Mouse (Mus musculus): ENCODE measurements around the gene Wfdc6a. TPM values are rescaled to one million over a fixed set of nuclear protein-coding genes. Genes with fewer than 3 reads are reported as not detected.

Wfdc6a gene
- polyA plus RNA-seq (2012; fragmentation: generic; extraction: Trizol): not detected

GRCm38 (mm10) chr2:164585025-164585725 is at the start of gene Wfdc6a:
TSS of gene Wfdc6a (minus strand) at chr2:164585447.

GRCm38 (mm10) chr2:164613471-164613870 is 28.2 kb upstream of the Wfdc6a start, which contains the start of the genes Wfdc6b and Wfdc8:
TSS of gene Wfdc6b (plus strand) at chr2:164613522.
TSS of gene Wfdc8 (minus strand) at chr2:164613626.

GRCm38 (mm10) chr2:164593494-164593893 is 8.2 kb upstream of the Wfdc6a start, which contains the start of gene Eppin:
TSS of gene Eppin (minus strand) at chr2:164593594.

GRCm38 (mm10) chr2:164573359-164573758 is 11.9 kb downstream of the Wfdc6a start, which contains the start of gene Spint3:
TSS of gene Spint3 (minus strand) at chr2:164573459.

GRCm38 (mm10) chr2:164562391-164563188 is 22.7 kb downstream of the Wfdc6a start, which contains the start of gene Wfdc2:
TSS of gene Wfdc2 (plus strand) at chr2:164562413.

Other genes with a start within 250 kb of the Wfdc6a start
- gene Slpi, start 196.4 kb downstream of the Wfdc6a start, polyA plus RNA-seq (2012; fragmentation: generic; extraction: Trizol): 1 to 10 TPM; 5.8 to 9.0 TPM
- under 1 TPM in 1 of 2 experiments, not detected in 1; 0.02 TPM for gene Rbpjl, start 182.3 kb downstream of the Wfdc6a start, polyA plus RNA-seq (2012; fragmentation: generic; extraction: Trizol)
- 1 to 10 TPM in 1 of 2 experiments, under 1 TPM in 1; 0.02 to 1.3 TPM for gene Matn4, start 180.3 kb downstream of the Wfdc6a start, polyA plus RNA-seq (2012; fragmentation: generic; extraction: Trizol)
- 100 to 1,000 TPM in 1 of 2 experiments, 10 to 100 TPM in 1; 15.9 to 107 TPM for gene Sdc4, start 141.6 kb downstream of the Wfdc6a start, polyA plus RNA-seq (2012; fragmentation: generic; extraction: Trizol)
- gene Sys1, start 128.5 kb downstream of the Wfdc6a start, polyA plus RNA-seq (2012; fragmentation: generic; extraction: Trizol): 10 to 100 TPM; 54.4 to 73.3 TPM
- gene Gm20458, start 124.5 kb downstream of the Wfdc6a start, polyA plus RNA-seq (2012; fragmentation: generic; extraction: Trizol): 10 to 100 TPM; 15.0 to 18.1 TPM
- not detected for gene Trp53tg5, start 111.7 kb downstream of the Wfdc6a start, polyA plus RNA-seq (2012; fragmentation: generic; extraction: Trizol)
- gene Dbndd2, start 99.3 kb downstream of the Wfdc6a start, polyA plus RNA-seq (2012; fragmentation: generic; extraction: Trizol): 1 to 10 TPM; 6.0 to 8.9 TPM
- gene Pigt, start 87.9 kb downstream of the Wfdc6a start, polyA plus RNA-seq (2012; fragmentation: generic; extraction: Trizol): 100 to 1,000 TPM in 1 of 2 experiments, 10 to 100 TPM in 1; 77.8 to 142 TPM
- not detected for gene Wfdc2, start 23.0 kb downstream of the Wfdc6a start, polyA plus RNA-seq (2012; fragmentation: generic; extraction: Trizol)
- not detected for gene Spint3, start 12.0 kb downstream of the Wfdc6a start, polyA plus RNA-seq (2012; fragmentation: generic; extraction: Trizol)
- gene Eppin, start 8.1 kb upstream of the Wfdc6a start, polyA plus RNA-seq (2012; fragmentation: generic; extraction: Trizol): not detected
- gene Wfdc6b, start 28.1 kb upstream of the Wfdc6a start, polyA plus RNA-seq (2012; fragmentation: generic; extraction: Trizol): not detected
- gene Wfdc8, start 28.2 kb upstream of the Wfdc6a start, polyA plus RNA-seq (2012; fragmentation: generic; extraction: Trizol): not detected
- not detected for gene Wfdc16, start 53.3 kb upstream of the Wfdc6a start, polyA plus RNA-seq (2012; fragmentation: generic; extraction: Trizol)
- gene Wfdc10, start 70.6 kb upstream of the Wfdc6a start, polyA plus RNA-seq (2012; fragmentation: generic; extraction: Trizol): not detected
- not detected for gene Wfdc9, start 71.1 kb upstream of the Wfdc6a start, polyA plus RNA-seq (2012; fragmentation: generic; extraction: Trizol)
- gene Wfdc11, start 88.6 kb upstream of the Wfdc6a start, polyA plus RNA-seq (2012; fragmentation: generic; extraction: Trizol): not detected
- gene Wfdc13, start 99.7 kb upstream of the Wfdc6a start, polyA plus RNA-seq (2012; fragmentation: generic; extraction: Trizol): under 1 TPM in 1 of 2 experiments, not detected in 1; 0.04 TPM
- gene Spint4, start 113.1 kb upstream of the Wfdc6a start, polyA plus RNA-seq (2012; fragmentation: generic; extraction: Trizol): not detected
- gene Spint5, start 129.9 kb upstream of the Wfdc6a start, polyA plus RNA-seq (2012; fragmentation: generic; extraction: Trizol): not detected
- gene Wfdc3, start 160.5 kb upstream of the Wfdc6a start, polyA plus RNA-seq (2012; fragmentation: generic; extraction: Trizol): 1 to 10 TPM in 1 of 2 experiments, under 1 TPM in 1; 0.27 to 1.1 TPM
- gene Dnttip1, start 160.5 kb upstream of the Wfdc6a start, polyA plus RNA-seq (2012; fragmentation: generic; extraction: Trizol): 10 to 100 TPM; 55.3 to 58.9 TPM
- 100 to 1,000 TPM; 116 to 219 TPM for gene Ube2c, start 184.5 kb upstream of the Wfdc6a start, polyA plus RNA-seq (2012; fragmentation: generic; extraction: Trizol)
- under 1 TPM in 1 of 2 experiments, not detected in 1; 0.19 TPM for gene Tnnc2, start 194.5 kb upstream of the Wfdc6a start, polyA plus RNA-seq (2012; fragmentation: generic; extraction: Trizol)
- 10 to 100 TPM; 29.7 to 50.1 TPM for gene Snx21, start 200.4 kb upstream of the Wfdc6a start, polyA plus RNA-seq (2012; fragmentation: generic; extraction: Trizol)
- 10 to 100 TPM; 10.7 to 19.9 TPM for gene Acot8, start 219.4 kb upstream of the Wfdc6a start, polyA plus RNA-seq (2012; fragmentation: generic; extraction: Trizol)
- gene Zswim3, start 219.7 kb upstream of the Wfdc6a start, polyA plus RNA-seq (2012; fragmentation: generic; extraction: Trizol): 1 to 10 TPM; 2.1 to 4.9 TPM
- gene Zswim1, start 237.2 kb upstream of the Wfdc6a start, polyA plus RNA-seq (2012; fragmentation: generic; extraction: Trizol): 10 to 100 TPM in 1 of 2 experiments, 1 to 10 TPM in 1; 9.1 to 10.1 TPM
- under 1 TPM in 1 of 2 experiments, not detected in 1; 0.26 TPM for gene Spata25, start 243.1 kb upstream of the Wfdc6a start, polyA plus RNA-seq (2012; fragmentation: generic; extraction: Trizol)
- 100 to 1,000 TPM in 1 of 2 experiments, 10 to 100 TPM in 1; 94.4 to 205 TPM for gene Ctsa, start 247.4 kb upstream of the Wfdc6a start, polyA plus RNA-seq (2012; fragmentation: generic; extraction: Trizol)
- 1 to 10 TPM; 2.4 to 6.6 TPM for gene Neurl2, start 248.0 kb upstream of the Wfdc6a start, polyA plus RNA-seq (2012; fragmentation: generic; extraction: Trizol)